Mouse (Mus musculus) cerebellum, postnatal 14 days (tissue): ENCODE measurements at regions not wholly inside any gene's neighbourhood (a gene's known extent, or its start where the extent isn't known, plus 50 kb on each side); places are given as distances from the start of the nearest gene placed in this dataset.
A peak's percentile ranks its signal among the peaks of the same experiment; 100 is the strongest.

Experiments used
- DNase-seq, 2 experiments: peaks; one replicate each; pipeline ENCODE4 v3.0.0; 2021; ENCODE audit warnings: mixed read lengths in 2 of 2

DNA sequence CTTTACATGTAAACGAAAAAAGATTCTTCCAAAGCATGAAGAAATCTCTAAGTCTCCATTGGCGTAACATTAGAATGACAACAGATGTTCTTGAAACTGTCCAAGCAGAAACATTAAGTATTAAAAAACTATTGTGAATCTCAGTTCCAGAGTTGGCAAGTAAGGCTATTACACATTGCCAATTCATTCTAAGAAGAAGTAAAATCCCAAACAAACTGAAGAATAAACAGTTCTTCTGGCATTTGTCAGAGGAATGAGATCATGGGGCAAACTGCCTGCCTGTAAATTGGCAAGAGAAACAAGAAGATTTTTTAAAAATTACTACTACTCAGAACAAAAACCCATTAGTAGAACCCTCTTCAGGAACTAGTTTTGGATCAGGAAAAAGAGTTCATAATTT is 680.1 kb downstream of the Nova1 start:
- no peak for DNase-seq

DNA sequence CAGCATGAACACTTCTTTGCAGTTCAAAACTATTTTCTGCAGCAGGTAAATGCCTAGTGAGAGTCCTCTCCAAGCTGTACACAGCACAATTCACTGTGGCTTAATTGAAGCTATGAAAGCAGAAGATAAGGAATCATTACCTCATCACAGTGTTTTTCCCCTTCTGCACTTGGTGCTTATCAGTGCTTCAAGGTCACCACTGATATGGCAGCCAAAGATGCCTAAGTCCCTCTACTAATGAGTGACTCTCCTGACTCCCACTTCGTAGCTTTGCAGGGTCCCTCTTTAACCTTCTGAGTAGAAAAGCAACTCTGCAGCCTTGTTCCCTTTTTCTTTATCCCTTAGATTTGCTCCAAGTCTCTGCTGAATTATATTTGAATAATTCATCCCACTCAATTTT is 692.9 kb downstream of the Nova1 start:
- no peak for DNase-seq

DNA sequence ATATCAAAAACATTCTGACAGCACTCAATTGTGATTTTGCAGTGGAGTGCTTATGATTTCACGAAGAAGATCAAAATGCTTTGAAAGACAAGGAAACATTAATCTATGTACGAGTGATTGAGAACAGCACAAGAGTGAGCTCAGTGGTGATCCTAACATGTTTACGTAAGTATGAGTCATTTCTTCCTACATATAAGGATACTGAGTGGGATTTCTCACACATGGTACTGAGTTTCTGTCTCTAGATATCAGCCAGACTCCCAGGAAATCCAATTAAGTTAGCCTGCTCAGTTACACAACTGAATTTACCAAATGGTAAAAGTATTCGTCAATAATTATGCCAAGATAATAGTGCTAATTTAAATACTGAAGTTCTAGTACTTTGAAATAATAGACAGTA is 707.4 kb downstream of the Nova1 start:
- no peak for DNase-seq

DNA sequence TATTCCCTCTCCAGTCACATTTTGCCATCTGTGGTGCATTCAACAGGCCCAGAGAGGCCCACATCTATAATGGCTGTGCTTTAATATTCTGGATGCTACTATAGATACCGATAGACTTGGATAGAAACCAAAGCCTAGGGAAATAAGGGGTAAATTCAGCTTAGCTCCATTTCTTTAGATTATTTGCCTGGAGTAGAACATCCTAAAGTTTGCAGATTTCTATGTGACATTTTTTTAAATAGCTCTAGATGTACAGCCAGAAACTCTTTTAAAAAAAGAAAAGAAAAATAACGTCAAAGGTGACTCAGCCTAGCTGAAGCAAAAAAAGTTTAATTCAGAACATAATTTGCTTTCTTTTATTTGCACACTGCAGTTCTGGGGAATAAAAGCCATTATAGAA is 735.4 kb downstream of the Nova1 start:
- DNase-seq: no peak

DNA sequence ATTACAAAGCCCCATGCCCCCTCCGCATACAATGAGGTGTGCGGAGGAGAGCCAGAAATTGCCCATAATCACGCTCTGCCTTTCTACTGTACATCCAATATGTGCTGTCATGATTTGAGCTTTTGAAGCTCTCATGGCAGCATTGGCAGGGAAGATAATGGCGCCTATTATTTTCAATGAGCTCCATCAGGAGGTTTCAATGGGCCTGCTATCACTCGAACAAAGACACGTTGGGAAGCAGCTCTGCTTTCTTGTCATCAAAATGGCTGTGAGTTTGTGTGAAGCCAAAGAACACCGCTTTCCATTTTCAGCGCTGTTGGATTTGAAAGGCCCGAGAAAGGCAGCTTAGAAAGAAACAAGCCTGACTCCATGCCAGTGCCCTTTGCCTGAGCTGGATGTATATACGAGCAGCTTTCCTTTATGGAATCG is 742.9 kb downstream of the Nova1 start:
- DNase-seq: peak; percentile 2 to 6

DNA sequence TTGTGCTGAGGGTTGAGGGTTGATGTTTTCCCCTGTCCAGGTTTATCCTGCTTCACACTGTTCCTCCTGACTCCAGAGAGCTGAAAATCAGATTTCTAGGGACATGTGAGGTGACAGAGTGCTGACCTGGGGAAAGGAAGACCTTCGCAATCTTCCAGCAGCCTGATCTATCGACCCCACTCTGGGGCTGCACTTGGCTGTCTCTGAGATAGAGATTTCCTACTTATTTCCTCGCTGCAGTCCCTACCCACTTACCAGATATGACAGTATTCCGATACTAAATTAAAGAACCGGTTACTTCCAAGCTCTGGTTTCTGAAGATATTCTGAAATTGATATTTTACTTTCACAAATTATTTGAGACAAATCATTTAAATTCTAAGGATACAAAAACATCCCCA is 743.4 kb downstream of the Nova1 start:
- no peak for DNase-seq

DNA sequence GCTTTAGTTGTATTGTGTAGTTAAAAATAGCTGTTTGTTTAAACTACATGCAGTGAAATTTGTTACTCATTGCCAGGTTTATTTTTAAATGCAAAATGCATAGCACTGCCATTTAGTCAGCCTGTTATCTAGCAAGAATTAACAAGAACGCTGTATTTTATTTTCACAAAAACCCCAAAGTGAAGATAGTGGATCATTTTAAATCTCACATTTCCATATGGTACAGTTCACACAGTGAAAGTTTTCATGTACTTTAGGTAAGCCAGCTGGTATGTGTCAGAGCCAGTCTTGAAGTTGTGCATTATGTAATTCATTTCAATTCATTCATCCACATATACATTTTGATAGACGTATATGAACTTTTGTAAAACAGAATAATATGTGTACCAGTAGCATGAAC is 751.8 kb downstream of the Nova1 start:
- no peak for DNase-seq

DNA sequence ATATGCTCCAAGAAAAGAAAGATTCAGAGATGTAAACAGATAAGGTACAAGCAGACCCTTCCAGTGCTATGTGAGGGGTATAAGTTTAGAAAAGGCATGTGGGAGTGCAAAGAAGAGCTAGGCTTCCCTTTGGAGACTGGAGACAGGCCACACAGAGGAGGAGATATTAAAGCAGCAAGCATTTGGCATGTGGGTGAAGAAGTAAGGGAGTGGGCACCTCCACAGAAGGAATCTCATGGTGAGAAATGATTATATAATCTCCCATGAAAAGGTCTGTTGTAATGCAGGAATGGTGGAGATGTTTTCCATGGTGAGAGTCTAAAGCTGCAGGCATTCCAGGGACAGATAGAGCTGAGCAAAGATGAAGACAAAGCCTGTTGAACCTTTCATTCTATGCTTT is 778.1 kb downstream of the Nova1 start:
- no peak for DNase-seq

DNA sequence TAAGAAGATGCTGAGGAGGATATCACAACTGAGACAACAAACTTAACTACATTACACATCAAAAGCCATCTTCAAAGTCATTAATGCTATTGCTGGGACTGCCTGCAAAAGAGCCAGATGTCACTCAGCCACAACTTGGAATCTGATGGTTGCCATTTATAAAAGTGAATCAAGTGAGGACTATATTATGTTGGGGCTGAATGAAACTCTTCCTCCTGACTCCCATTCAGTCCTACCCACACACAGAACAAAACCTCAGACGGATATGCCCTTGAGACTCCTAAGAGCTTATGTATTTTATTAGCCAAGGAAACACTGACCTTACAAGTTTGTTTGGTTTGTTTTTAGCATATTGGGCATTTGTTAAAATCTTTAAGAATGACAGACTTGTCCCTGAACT is 778.5 kb downstream of the Nova1 start:
- DNase-seq: no peak

DNA sequence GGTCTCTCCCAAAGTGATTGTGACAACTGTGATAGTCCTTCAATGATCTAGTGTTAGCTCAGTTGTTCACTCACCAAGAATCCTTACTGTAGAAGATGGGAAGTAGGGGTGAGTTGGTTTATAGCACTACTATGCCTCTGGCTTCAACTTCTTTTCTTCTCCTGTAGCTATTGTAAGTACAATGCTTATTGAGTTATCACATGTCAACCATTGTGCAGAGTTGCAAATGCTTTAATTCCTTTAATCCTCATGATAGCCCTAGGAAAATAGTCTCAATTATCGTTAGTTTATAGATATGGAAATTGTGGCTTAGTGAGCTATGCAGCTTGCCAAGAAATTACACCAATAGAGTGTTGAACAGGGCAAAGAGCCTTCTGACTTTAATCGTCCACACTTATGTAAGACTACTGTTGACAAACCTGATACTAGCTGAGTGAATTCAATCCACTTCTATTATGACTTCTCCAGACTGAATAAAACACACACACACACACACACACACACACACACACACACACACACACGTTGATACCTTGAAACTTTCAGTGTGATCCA is 782.1 kb downstream of the Nova1 start:
- no peak for DNase-seq

DNA sequence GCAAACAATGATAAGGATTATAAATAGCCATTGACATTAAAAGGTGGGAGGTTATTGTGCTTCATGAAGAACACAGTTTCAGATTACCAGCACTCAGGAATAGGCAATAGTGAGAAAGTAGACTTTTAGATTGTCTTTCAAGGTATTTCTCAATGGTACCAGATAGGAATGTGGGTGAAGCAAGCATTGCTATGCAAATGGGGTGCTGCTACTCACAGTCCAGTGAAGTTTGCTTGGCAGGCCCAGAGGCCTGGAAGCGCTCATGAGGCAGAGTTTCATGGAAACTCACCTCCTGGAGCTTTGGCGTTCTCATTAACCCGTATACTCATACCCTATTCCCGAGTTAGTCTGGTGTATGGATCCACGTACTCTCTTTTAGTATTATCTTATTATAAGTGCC is 793.5 kb downstream of the Nova1 start:
- no peak for DNase-seq

DNA sequence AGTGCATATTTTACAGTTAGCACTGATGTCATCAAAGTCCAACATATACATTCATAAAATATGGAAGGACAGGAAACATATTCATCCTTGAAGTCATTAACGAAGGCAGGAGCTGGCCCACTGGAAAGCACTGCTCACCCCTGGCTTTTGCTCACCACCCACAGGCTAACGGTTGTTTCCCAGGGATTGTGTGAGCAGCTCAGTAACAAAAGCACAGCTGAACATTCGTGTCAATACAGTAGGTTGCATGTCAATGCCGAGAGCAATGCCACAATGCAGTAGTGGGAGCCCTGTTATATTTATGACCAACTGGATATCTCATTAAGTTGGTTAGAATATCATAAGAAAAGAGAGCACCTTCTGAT is 797.2 kb downstream of the Nova1 start:
- no peak for DNase-seq

DNA sequence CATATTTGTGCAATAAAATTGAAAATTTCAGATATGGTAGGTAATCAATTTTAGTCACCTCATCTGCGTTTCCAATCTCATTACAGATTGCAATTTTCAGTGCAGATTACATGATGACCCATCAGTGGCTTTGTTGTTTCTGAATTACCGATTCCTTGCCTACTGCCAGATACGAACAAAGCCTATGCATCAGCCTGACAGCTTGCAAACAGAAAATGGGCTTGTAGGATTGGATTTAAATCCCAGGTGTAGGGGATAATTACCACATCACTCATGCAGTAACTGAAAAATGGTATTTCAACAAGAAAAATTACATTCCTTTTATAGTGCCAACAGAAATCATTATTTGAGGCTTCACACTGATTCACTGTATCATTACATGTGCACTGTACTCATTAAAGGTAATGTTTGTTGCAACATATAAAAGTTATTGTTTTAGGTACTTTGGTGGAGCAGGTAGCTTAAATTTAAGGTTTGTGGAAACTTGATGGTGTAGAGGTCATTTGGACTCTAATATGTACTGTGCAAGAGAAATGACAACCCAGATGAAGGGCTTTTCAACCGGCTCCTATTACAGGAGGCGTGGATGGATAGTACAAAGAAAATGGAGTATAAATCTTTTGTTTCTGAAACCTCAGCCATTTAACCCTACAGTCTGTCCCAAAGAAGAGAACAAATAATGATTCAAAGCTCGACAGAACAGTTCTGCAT is 797.7 kb downstream of the Nova1 start:
- DNase-seq: no peak

DNA sequence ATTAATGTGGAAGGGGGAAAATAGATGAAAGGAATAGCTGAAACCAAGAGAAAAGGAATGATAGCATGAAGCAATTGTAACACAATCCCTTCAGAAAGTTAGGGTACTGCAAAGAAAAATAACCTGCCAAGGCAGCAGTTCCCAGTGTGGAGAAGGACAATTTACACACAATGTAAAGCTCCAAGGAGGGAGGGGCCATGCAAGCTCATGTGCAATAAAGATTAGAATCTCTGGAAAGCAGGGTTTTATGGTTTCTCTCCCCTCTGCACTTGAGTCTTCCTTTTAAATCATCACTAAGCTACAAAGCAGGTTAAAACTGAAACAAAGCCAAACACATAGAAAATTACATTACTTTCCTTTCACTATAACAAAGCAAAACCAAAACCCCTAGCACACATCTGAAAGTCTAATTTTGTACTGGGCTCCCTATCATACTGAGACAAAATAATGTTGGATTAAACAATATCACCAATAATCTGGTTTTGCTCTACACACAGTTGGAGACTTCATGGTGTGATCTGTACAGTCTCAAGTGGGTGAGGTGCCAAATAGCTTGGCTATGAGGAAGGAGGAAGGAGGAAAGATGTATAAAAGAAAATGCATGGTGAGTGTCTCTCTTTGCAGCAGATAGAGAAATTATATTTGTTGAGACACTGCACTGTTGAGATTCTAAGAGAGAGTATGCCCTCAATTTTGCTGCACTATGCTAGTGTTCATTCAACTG is 840.9 kb downstream of the Nova1 start:
- no peak for DNase-seq

DNA sequence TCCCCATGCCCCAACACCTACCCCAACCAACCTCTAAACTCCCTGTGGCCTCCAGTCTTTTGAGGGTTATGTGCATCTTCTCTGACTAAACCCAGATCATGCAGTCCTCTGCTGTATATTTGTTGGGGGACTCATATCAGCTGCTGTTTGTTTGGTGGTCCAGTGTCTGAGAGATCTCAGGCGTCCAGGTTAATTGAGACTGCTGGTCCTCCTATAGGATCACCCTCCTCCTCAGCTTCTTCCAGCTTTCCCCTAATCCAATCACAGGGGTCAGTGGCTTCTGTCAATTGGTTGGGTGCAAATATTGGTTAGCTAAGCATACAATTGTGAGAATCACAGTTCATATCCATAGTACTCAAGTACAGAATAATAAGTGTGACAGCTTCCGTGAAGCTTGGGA is 842.9 kb downstream of the Nova1 start:
- no peak for DNase-seq

DNA sequence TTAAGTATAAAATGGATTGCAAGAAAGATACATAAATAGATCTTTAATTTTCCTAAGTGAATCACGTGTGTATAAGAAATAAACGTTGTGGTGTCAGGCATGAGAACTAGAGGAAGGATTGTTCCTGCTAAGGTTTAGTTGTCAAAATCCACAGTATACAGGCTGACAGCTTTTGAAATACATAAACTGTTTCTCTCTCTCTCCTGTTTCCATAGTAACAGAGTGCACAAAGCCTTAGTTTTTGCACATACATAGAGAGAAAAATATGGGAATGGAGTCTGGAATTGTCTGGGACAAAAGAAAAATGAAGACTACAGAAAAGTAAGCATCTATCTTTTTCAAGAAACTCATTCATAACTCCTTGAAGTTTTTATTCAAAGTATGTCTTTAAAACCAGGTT is 848.3 kb downstream of the Nova1 start:
- DNase-seq: no peak

DNA sequence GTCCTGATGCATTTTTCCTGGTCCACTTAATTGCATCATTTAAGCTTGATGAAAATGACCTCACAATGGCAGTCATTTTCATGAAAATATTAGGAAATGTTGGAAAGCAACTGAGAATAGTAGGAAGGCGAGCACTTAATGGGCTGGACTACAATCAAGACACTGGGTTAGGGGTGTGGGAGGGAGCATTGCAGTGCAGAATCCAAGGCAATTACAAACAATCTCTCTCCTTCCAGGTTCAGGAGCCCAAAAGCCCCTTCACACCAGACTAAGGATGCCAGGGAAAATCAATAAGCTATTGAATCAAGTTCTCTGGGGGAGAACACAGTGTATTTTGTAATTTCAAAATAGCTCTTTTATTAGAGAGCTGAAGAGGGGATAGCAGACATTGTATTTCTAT is 848.8 kb downstream of the Nova1 start:
- no peak for DNase-seq

DNA sequence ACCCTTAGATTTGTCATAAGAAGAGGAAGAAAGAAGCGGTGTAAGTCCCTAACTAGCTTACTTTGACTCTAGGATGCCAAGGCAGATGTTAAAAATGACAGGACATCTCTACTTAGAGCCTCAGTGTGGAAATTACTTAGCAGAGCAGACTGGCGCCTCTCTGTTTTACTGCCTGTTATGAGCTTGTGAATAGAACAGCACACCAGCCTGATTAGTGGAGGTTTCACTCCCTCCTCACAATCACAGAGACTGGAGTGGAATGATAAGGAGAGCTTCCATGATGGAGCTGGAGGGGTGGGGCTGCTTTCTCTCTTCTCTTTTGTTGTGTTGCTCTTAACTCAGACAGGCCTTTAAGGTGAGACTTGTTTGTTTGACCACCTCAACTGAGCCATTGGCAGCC is 871.8 kb downstream of the Nova1 start:
- no peak for DNase-seq

DNA sequence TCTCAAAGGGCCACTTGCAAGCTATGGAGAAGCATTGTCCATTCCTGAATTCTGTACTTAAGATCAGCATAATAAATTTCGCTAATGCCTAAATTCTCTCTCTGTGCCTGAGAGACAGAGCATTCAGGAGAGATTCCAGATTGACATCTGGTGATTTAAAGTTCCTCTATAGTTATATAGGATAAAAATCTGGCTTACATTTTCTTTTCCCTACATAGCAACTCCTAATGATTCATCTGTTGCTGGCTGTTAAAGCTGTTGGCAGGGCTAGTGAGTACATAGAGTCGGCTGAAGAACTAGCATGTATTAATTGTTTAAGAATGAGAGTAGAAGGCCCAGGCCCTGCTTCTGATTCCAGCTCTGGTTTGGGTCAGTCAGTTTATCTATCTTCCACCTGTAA is 870.0 kb upstream of the Stxbp6 start:
- DNase-seq: no peak

DNA sequence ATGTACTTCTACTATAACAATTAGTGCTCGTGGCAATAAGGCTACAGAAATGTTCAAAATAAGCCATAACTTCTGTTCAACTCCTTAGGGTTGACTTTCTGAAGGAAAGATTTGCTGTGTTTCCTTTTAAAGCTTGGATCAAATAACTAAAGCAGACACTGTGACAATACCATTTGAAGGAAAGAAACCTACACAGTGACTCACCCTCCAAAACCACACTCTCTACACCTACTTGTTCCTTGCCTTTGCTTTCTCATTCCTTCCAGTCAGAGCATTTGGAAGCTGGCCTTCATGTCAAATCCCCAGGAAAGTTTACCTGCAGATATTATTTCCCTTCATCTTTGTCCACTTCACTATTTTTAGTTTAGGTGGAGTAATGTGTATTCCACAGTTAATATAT is 867.9 kb upstream of the Stxbp6 start:
- no peak for DNase-seq

DNA sequence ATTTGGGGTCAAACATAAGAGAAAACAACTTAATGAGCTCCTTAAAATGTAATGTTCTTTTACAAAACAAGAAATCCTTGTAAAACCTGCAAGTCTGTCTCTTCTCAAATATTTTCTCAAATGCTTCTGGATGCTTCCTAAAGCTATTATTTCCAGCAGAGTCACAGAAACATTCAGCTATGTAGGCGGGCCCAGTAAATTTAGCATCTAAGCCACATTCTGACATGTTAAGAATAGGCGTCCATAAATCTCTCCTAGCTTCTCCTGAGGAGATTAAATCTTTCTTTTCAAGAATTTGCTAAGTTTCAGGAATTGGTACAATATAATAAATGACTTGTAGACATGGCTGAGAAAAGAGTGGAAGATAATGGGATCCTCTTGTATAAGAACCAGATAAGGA is 858.9 kb upstream of the Stxbp6 start:
- no peak for DNase-seq

DNA sequence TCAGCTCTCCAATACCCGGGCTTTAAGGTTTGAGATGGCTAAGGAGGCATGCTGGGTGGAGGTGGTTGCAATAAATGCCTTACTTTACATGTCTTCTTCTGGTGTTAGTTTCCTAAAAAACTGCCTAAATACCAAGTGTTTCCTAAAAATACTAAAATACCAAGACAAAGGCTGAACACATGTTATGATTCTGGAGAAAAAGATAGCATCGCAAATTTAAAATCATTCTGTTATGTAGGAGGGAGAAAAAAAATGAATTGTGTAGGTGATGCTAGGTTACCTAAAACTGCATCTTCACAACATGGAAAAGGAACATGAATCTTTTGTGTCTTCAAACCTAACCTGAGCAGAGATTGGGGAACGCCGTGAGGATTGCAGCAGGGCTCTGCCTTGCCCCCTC is 857.7 kb upstream of the Stxbp6 start:
- no peak for DNase-seq

DNA sequence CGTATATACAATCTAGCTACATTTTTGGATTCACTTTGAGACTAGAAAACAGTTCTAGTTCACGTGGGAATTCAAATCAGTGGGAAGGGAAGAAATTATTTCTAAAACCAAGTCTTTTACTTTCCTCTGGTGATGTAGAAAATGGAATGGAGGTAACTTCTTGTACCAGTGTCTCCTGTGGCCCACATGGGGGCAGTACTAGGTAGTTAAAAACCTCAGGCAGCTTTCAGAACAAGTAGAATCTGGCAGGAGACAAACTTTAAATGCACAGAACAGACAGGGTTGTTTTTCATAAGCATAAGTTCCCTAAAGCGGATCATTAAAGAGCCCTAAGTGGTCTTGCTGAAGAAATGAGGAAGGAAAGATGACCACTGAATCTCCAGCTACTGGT is 855.2 kb upstream of the Stxbp6 start:
- peak; percentile 48 to 53 for DNase-seq

DNA sequence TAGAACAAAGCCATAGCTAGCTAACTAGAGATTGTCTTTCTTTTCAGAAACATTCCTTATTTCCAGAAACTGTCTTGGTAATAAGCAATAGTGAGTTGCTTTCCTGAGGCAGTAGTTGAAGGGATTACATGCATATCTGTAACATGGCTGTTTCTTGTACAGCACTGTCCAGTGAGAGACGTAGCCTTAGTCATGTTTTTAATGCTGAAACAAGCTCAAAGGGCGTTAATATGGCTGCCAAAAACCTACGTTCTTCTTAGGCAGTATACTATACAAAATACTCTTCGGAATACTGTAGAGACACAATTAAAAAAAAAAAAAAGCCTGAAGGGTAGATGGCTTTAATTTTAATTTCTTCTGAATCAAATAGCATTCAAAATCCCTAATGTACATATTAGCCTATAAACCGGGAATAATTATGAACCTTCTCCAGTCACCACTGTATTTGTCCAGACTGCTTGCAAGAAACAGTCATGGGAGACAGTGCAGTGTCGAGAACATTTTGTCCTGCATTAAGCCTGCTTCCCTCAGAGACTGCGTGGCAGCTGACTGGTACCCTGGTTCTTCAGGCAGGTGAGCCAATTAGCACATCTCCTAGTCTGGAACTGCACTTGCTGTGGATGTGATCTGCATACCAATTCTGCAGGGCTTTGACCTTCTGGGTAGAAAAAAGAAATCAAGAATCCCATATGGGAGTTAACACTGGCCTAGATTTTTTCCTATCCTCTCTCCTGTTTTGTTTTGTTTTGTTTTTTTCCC is 854.7 kb upstream of the Stxbp6 start:
- DNase-seq: peak; percentile 19 to 37
